Mouse (Mus musculus): ENCODE data around the gene Tmem230. TPM values are rescaled to one million over a fixed set of nuclear protein-coding genes. Genes with fewer than 3 reads are reported as not detected.
A peak's percentile ranks its signal among the peaks of the same experiment; 100 is the strongest.
"Not testable (repeated sequence)": the region's sequence is repeated elsewhere in the genome, so short reads cannot be mapped to it uniquely, and the experiment has no call there.

Tmem230 gene
- polyA plus RNA-seq (2014; fragmentation: Nextera tagmentation; extraction: Ambion mirVana), result 40.8 and 44.7 TPM in 2 replicates

GRCm38 (mm10) chr2:132247539-132248313 lies at the start of gene Tmem230:
Gene Tmem230, minus strand, starts transcription at chr2:132247807.
- Histone ChIP-seq H3K27me3 (ENCODE audit: control insufficient read depth, insufficient read depth, low read length) (no peaks in the 10 kb centered on the region), H3K9me3 (ENCODE audit: control insufficient read depth, low read depth, low read length) (no peaks in the 10 kb centered on the region), H3K9ac (replicated peaks; ENCODE audit: low read depth, low read length) (peak within 1 kb of the TSS; percentile 56), H3K4me2 (replicated peaks; ENCODE audit: low read depth, low read length) (peak within 1 kb of the TSS; percentile 76), H3K4me3 (ENCODE audit: low read depth, low read length) (peak within 1 kb of the TSS; percentile 57), H3K4me1 (ENCODE audit: control insufficient read depth, insufficient read depth, low read length) (peaks cover 17% of the 10 kb centered on the region; the same call in 1 of the 2 replicates), H3K36me3 (ENCODE audit: control insufficient read depth, insufficient read depth, low read length) (peaks cover 21% of the 10 kb centered on the region), H3K27ac (ENCODE audit: low read length) (peak within 1 kb of the TSS; percentile 77)
- peak; percentile 92 for ATAC-seq (ENCODE audit: insufficient number of reproducible peaks, insufficient read depth, low FRiP score, low read depth)
- WGBS, result 6% methylated on average over 50 of the region's 50 CpGs

GRCm38 (mm10) chr2:132293694-132294450 lies 46.3 kb upstream of the Tmem230 start:
- no peak overlapping the region for H3K27ac ChIP-seq (ENCODE audit: low read length)
- no peaks in the 10 kb centered on the region for H3K9me3 ChIP-seq (ENCODE audit: control insufficient read depth, low read depth, low read length)
- WGBS, result 92% methylated on average over 10 of the region's 10 CpGs
- no peak overlapping the region for H3K9ac ChIP-seq (replicated peaks; ENCODE audit: low read depth, low read length)
- ATAC-seq (ENCODE audit: insufficient number of reproducible peaks, insufficient read depth, low FRiP score, low read depth), result no peak
- H3K4me1 ChIP-seq (ENCODE audit: control insufficient read depth, insufficient read depth, low read length), result no peaks in the 10 kb centered on the region
- H3K4me2 ChIP-seq (replicated peaks; ENCODE audit: low read depth, low read length), result no peak overlapping the region
- H3K36me3 ChIP-seq (ENCODE audit: control insufficient read depth, insufficient read depth, low read length), result peaks cover 26% of the 10 kb centered on the region
- no peak overlapping the region for H3K4me3 ChIP-seq (ENCODE audit: low read depth, low read length)
- H3K27me3 ChIP-seq (ENCODE audit: control insufficient read depth, insufficient read depth, low read length), result no peaks in the 10 kb centered on the region

GRCm38 (mm10) chr2:132292083-132292482 lies 44.5 kb upstream of the Tmem230 start:
- Histone ChIP-seq H3K4me2 (replicated peaks; ENCODE audit: low read depth, low read length) (no peak overlapping the region), H3K36me3 (ENCODE audit: control insufficient read depth, insufficient read depth, low read length) (peaks cover 18% of the 10 kb centered on the region), H3K27ac (ENCODE audit: low read length) (no peak overlapping the region), H3K9ac (replicated peaks; ENCODE audit: low read depth, low read length) (no peak overlapping the region), H3K9me3 (ENCODE audit: control insufficient read depth, low read depth, low read length) (no peaks in the 10 kb centered on the region), H3K4me1 (ENCODE audit: control insufficient read depth, insufficient read depth, low read length) (no peaks in the 10 kb centered on the region), H3K27me3 (ENCODE audit: control insufficient read depth, insufficient read depth, low read length) (no peaks in the 10 kb centered on the region), H3K4me3 (ENCODE audit: low read depth, low read length) (no peak overlapping the region)
- WGBS, result 36% methylated on average over 4 of the region's 4 CpGs
- no peak for ATAC-seq (ENCODE audit: insufficient number of reproducible peaks, insufficient read depth, low FRiP score, low read depth)

- Histone ChIP-seq H3K9ac (replicated peaks; ENCODE audit: low read depth, low read length) (no peak overlapping the region), H3K27me3 (ENCODE audit: control insufficient read depth, insufficient read depth, low read length) (no peaks in the 10 kb centered on the region), H3K36me3 (ENCODE audit: control insufficient read depth, insufficient read depth, low read length) (peaks cover 18% of the 10 kb centered on the region), H3K4me1 (ENCODE audit: control insufficient read depth, insufficient read depth, low read length) (no peaks in the 10 kb centered on the region), H3K4me2 (replicated peaks; ENCODE audit: low read depth, low read length) (no peak overlapping the region), H3K9me3 (ENCODE audit: control insufficient read depth, low read depth, low read length) (no peaks in the 10 kb centered on the region), H3K27ac (ENCODE audit: low read length) (no peak overlapping the region; the same call in 1 of the 2 replicates), H3K4me3 (ENCODE audit: low read depth, low read length) (no peak overlapping the region)
- WGBS, result 83% methylated on average over 3 of the region's 3 CpGs
- no peak for ATAC-seq (ENCODE audit: insufficient number of reproducible peaks, insufficient read depth, low FRiP score, low read depth)
These were observed 43.7 kb upstream of the Tmem230 start for GRCm38 (mm10) chr2:132291265-132291664.

GRCm38 (mm10) chr2:132290808-132291207 lies 43.2 kb upstream of the Tmem230 start:
- Histone ChIP-seq H3K4me1 (ENCODE audit: control insufficient read depth, insufficient read depth, low read length) (no peaks in the 10 kb centered on the region), H3K36me3 (ENCODE audit: control insufficient read depth, insufficient read depth, low read length) (peaks cover 17% of the 10 kb centered on the region), H3K9me3 (ENCODE audit: control insufficient read depth, low read depth, low read length) (no peaks in the 10 kb centered on the region), H3K9ac (replicated peaks; ENCODE audit: low read depth, low read length) (no peak overlapping the region), H3K27ac (ENCODE audit: low read length) (no peak overlapping the region), H3K4me2 (replicated peaks; ENCODE audit: low read depth, low read length) (no peak overlapping the region), H3K27me3 (ENCODE audit: control insufficient read depth, insufficient read depth, low read length) (no peaks in the 10 kb centered on the region), H3K4me3 (ENCODE audit: low read depth, low read length) (no peak overlapping the region)
- no peak for ATAC-seq (ENCODE audit: insufficient number of reproducible peaks, insufficient read depth, low FRiP score, low read depth)
- WGBS, result 72% methylated on average over 6 of the region's 6 CpGs

GRCm38 (mm10) chr2:132289213-132289612 lies 41.6 kb upstream of the Tmem230 start:
- H3K9ac ChIP-seq (replicated peaks; ENCODE audit: low read depth, low read length); H3K36me3 ChIP-seq (ENCODE audit: control insufficient read depth, insufficient read depth, low read length); H3K9me3 ChIP-seq (ENCODE audit: control insufficient read depth, low read depth, low read length); H3K27me3 ChIP-seq (ENCODE audit: control insufficient read depth, insufficient read depth, low read length); ATAC-seq (ENCODE audit: insufficient number of reproducible peaks, insufficient read depth, low FRiP score, low read depth); H3K27ac ChIP-seq (ENCODE audit: low read length); H3K4me1 ChIP-seq (ENCODE audit: control insufficient read depth, insufficient read depth, low read length); H3K4me3 ChIP-seq (ENCODE audit: low read depth, low read length); H3K4me2 ChIP-seq (replicated peaks; ENCODE audit: low read depth, low read length): not testable (repeated sequence)
- 68% methylated on average over 5 of the region's 7 CpGs for WGBS

- H3K9ac ChIP-seq (replicated peaks; ENCODE audit: low read depth, low read length), result no peak overlapping the region
- 81% methylated on average over 9 of the region's 9 CpGs for whole genome bisulfite sequencing
- no peak for ATAC-seq (ENCODE audit: insufficient number of reproducible peaks, insufficient read depth, low FRiP score, low read depth)
- H3K27me3 ChIP-seq (ENCODE audit: control insufficient read depth, insufficient read depth, low read length), result no peaks in the 10 kb centered on the region
- no peaks in the 10 kb centered on the region for H3K36me3 ChIP-seq (ENCODE audit: control insufficient read depth, insufficient read depth, low read length)
- H3K4me3 ChIP-seq (ENCODE audit: low read depth, low read length), result no peak overlapping the region
- no peaks in the 10 kb centered on the region for H3K9me3 ChIP-seq (ENCODE audit: control insufficient read depth, low read depth, low read length)
- no peak overlapping the region for H3K4me2 ChIP-seq (replicated peaks; ENCODE audit: low read depth, low read length)
- no peak overlapping the region for H3K27ac ChIP-seq (ENCODE audit: low read length)
- peaks cover 32% of the 10 kb centered on the region for H3K4me1 ChIP-seq (ENCODE audit: control insufficient read depth, insufficient read depth, low read length)
These were observed 38.9 kb upstream of the Tmem230 start for GRCm38 (mm10) chr2:132286376-132287076.

GRCm38 (mm10) chr2:132285722-132286121 lies 38.1 kb upstream of the Tmem230 start:
- H3K4me1 ChIP-seq (ENCODE audit: control insufficient read depth, insufficient read depth, low read length), result peaks cover 32% of the 10 kb centered on the region
- not testable (repeated sequence) for H3K27ac ChIP-seq (ENCODE audit: low read length); H3K9ac ChIP-seq (replicated peaks; ENCODE audit: low read depth, low read length); ATAC-seq (ENCODE audit: insufficient number of reproducible peaks, insufficient read depth, low FRiP score, low read depth); H3K9me3 ChIP-seq (ENCODE audit: control insufficient read depth, low read depth, low read length); H3K27me3 ChIP-seq (ENCODE audit: control insufficient read depth, insufficient read depth, low read length); H3K36me3 ChIP-seq (ENCODE audit: control insufficient read depth, insufficient read depth, low read length); H3K4me2 ChIP-seq (replicated peaks; ENCODE audit: low read depth, low read length); H3K4me3 ChIP-seq (ENCODE audit: low read depth, low read length)
- WGBS, result 89% methylated on average over 5 of the region's 5 CpGs
